25 mouse cellular contexts compared by ENCODE assay signal in genomic region chr13:98591406-98591805, GRCm38 (mm10). TPM values are rescaled to one million over a fixed set of nuclear protein-coding genes. Genes with fewer than 3 reads are reported as not detected.
DNase-seq lines count a peak whose midpoint lies in the region; ATAC-seq and TF ChIP-seq lines count a peak whose summit lies in the region.
"Had no signal": no experiment of that assay in that cellular context is flagged by ENCODE, and none has a peak within 500 bp of the region (broad histone marks: within the 10 kb centered on the region; RNA-seq: fewer than 3 reads in every experiment).

No protein-coding gene starts in this region.

- no peak overlapping the region for H3K27ac ChIP-seq in liver, postnatal 0 days (ENCODE audit: low read depth)
- H3K27ac ChIP-seq in liver, embryonic 12.5 days: no peak overlapping the region
- peak overlapping the region; percentile 50; the same call in 1 of the 2 replicates for H3K27ac ChIP-seq in intestine, postnatal 0 days (ENCODE audit: low read depth, low read length)
- H3K27ac ChIP-seq in kidney, postnatal 0 days: no peak overlapping the region
- no peak overlapping the region for H3K27ac ChIP-seq in left cerebral cortex, adult 2 months
- H3K27ac ChIP-seq: embryonic facial prominence, embryonic 15.5 days; forebrain, embryonic 10.5 days; heart, embryonic 10.5 days; hindbrain, embryonic 15.5 days; limb, embryonic 13.5 days; neural tube, embryonic 12.5 days had no signal

- H3K9me3 ChIP-seq in liver, postnatal 0 days (ENCODE audit: low read length): no peaks in the 10 kb centered on the region
- no peaks in the 10 kb centered on the region for H3K9me3 ChIP-seq in liver, embryonic 12.5 days (replicated peaks)
- H3K9me3 ChIP-seq in intestine, postnatal 0 days (ENCODE audit: control insufficient read depth): no peaks in the 10 kb centered on the region
- H3K9me3 ChIP-seq in kidney, postnatal 0 days (replicated peaks; ENCODE audit: low read length): no peaks in the 10 kb centered on the region
- H3K9me3 ChIP-seq: embryonic facial prominence, embryonic 15.5 days; forebrain, embryonic 10.5 days; heart, embryonic 10.5 days; hindbrain, embryonic 15.5 days; limb, embryonic 13.5 days; neural tube, embryonic 12.5 days had no signal

- ATAC-seq in liver, postnatal 0 days: peak; percentile 53
- ATAC-seq in liver, embryonic 12.5 days: no peak
- no peak for ATAC-seq in intestine, postnatal 0 days
- ATAC-seq in kidney, postnatal 0 days (replicated peaks; ENCODE audit: low FRiP score, low read depth): peak; percentile 33; the same call in 1 of the 2 replicates
- no peak for ATAC-seq in megakaryocyte, adult 5-6 weeks (ENCODE audit: poor library complexity, severe bottlenecking)

- DNase-seq in liver, postnatal 0 days: peak; percentile 45
- peak; percentile 73 for DNase-seq in kidney, postnatal 0 days (ENCODE audit: low spot score)
- no peak for DNase-seq in urinary bladder, postnatal 14 days (ENCODE audit: low spot score)
- DNase-seq in frontal cortex, postnatal 25 days (ENCODE audit: low spot score in 2 of 2): no peak
- no peak for DNase-seq in left cerebral cortex, adult 2 months (ENCODE audit: extremely low spot score in 1 of 2, low spot score in 2 of 2)
- DNase-seq: adrenal gland, adult 8-10 months; cerebellum, adult 11-12 months; gastrocnemius, postnatal 36 days; heart, postnatal 14 days; lung, adult 18-20 months; right cerebral cortex, postnatal 14 days; thymus, postnatal 36 days had no signal

- H3K4me1 ChIP-seq in liver, postnatal 0 days (ENCODE audit: insufficient read depth): peaks cover 8% of the 10 kb centered on the region
- peaks cover 9% of the 10 kb centered on the region; the same call in 1 of the 2 replicates for H3K4me1 ChIP-seq in liver, embryonic 12.5 days
- 0 out of 2 replicates have a peak, but pooled peaks cover 3% of the 10 kb centered on the region for H3K4me1 ChIP-seq in intestine, postnatal 0 days (replicated peaks; ENCODE audit: control insufficient read depth, insufficient read depth, low read length)
- H3K4me1 ChIP-seq in kidney, postnatal 0 days (replicated peaks; ENCODE audit: insufficient read depth, low read length): peaks cover 17% of the 10 kb centered on the region; the same call in 1 of the 2 replicates

- TF ChIP-seq CTCF in liver, postnatal 0 days (IDR thresholded peaks at IDR 0.05; ENCODE audit: low read depth): no peak
- TF ChIP-seq CTCF in intestine, postnatal 0 days (IDR thresholded peaks at IDR 0.05; ENCODE audit: low read depth): no peak
- TF ChIP-seq CTCF in kidney, postnatal 0 days (IDR thresholded peaks at IDR 0.05; ENCODE audit: low read depth): no peak
- no peak for TF ChIP-seq CTCF in left cerebral cortex, adult 2 months (IDR thresholded peaks at IDR 0.05)

- H3K27me3 ChIP-seq in liver, postnatal 0 days (ENCODE audit: insufficient read depth, low read length): peaks cover 30% of the 10 kb centered on the region
- peaks cover 37% of the 10 kb centered on the region for H3K27me3 ChIP-seq in liver, embryonic 12.5 days (replicated peaks)
- no peaks in the 10 kb centered on the region for H3K27me3 ChIP-seq in intestine, postnatal 0 days (replicated peaks; ENCODE audit: control insufficient read depth, insufficient read depth, low read length)
- H3K27me3 ChIP-seq in kidney, postnatal 0 days (ENCODE audit: insufficient read depth, low read length): 0 out of 2 replicates have a peak, but pooled peaks cover 3% of the 10 kb centered on the region

- H3K36me3 ChIP-seq in liver, postnatal 0 days (replicated peaks; ENCODE audit: insufficient read depth, low read length): no peaks in the 10 kb centered on the region
- H3K36me3 ChIP-seq in liver, embryonic 12.5 days: no peaks in the 10 kb centered on the region
- no peaks in the 10 kb centered on the region for H3K36me3 ChIP-seq in intestine, postnatal 0 days (ENCODE audit: control insufficient read depth, insufficient read depth)
- no peaks in the 10 kb centered on the region for H3K36me3 ChIP-seq in kidney, postnatal 0 days (ENCODE audit: insufficient read depth, low read length)
- H3K36me3 ChIP-seq: embryonic facial prominence, embryonic 15.5 days; forebrain, embryonic 10.5 days; heart, embryonic 10.5 days; hindbrain, embryonic 15.5 days; limb, embryonic 13.5 days; neural tube, embryonic 12.5 days had no signal

- H3K4me3 ChIP-seq in liver, postnatal 0 days (ENCODE audit: low read depth, low read length): no peak overlapping the region
- H3K4me3 ChIP-seq in liver, embryonic 12.5 days: no peak overlapping the region
- no peak overlapping the region for H3K4me3 ChIP-seq in intestine, postnatal 0 days (ENCODE audit: low read depth, low read length)
- H3K4me3 ChIP-seq in kidney, postnatal 0 days (replicated peaks; ENCODE audit: low read depth, low read length): no peak overlapping the region
- no peak overlapping the region for H3K4me3 ChIP-seq in left cerebral cortex, adult 2 months
- H3K4me3 ChIP-seq: embryonic facial prominence, embryonic 15.5 days; forebrain, embryonic 10.5 days; heart, embryonic 10.5 days; hindbrain, embryonic 15.5 days; limb, embryonic 13.5 days; neural tube, embryonic 12.5 days had no signal

- TF ChIP-seq EP300 in liver, postnatal 0 days (IDR thresholded peaks at IDR 0.05; ENCODE audit: low read depth): no peak

- H3K4me2 ChIP-seq in liver, postnatal 0 days (ENCODE audit: low read depth, low read length): no peak overlapping the region
- no peak overlapping the region for H3K4me2 ChIP-seq in liver, embryonic 12.5 days
- no peak overlapping the region for H3K4me2 ChIP-seq in intestine, postnatal 0 days (replicated peaks; ENCODE audit: low read depth)
- no peak overlapping the region for H3K4me2 ChIP-seq in kidney, postnatal 0 days (ENCODE audit: low read length)
- H3K4me2 ChIP-seq: embryonic facial prominence, embryonic 15.5 days; hindbrain, embryonic 15.5 days; limb, embryonic 13.5 days; neural tube, embryonic 12.5 days had no signal

- no peak overlapping the region for H3K9ac ChIP-seq in liver, postnatal 0 days (replicated peaks)
- H3K9ac ChIP-seq in liver, embryonic 12.5 days: no peak overlapping the region
- no peak overlapping the region for H3K9ac ChIP-seq in intestine, postnatal 0 days (ENCODE audit: low read depth, low read length)
- H3K9ac ChIP-seq in kidney, postnatal 0 days (ENCODE audit: low read depth, low read length): no peak overlapping the region
- H3K9ac ChIP-seq: embryonic facial prominence, embryonic 15.5 days; hindbrain, embryonic 15.5 days; limb, embryonic 13.5 days; neural tube, embryonic 12.5 days had no signal

- WGBS in liver, postnatal 0 days (ENCODE audit: insufficient replicate concordance): 56% methylated on average over 6 of the region's 6 CpGs
- 54% methylated on average over 6 of the region's 6 CpGs for WGBS in liver, embryonic 12.5 days (ENCODE audit: insufficient replicate concordance)
- 39% methylated on average over 6 of the region's 6 CpGs for whole genome bisulfite sequencing in intestine, postnatal 0 days
- 43% methylated on average over 6 of the region's 6 CpGs for WGBS in kidney, postnatal 0 days

- intact Hi-C loops in left cerebral cortex, adult 2 months (cut with DNase I): no loop called here

RNA-seq across cellular contexts. Expression of gene Tmem174, which starts 45.8 kb away (rescaled TPM):
- not detected in 2 replicates for polyA plus RNA-seq in liver, postnatal 0 days (2015; fragmentation: Nextera tagmentation; extraction: Ambion mirVana)
- polyA plus RNA-seq in liver, embryonic 12.5 days (2016; fragmentation: Nextera tagmentation; extraction: Ambion mirVana): not detected in 2 replicates
- 0.21 and 0.34 TPM in 2 replicates for polyA plus RNA-seq in intestine, postnatal 0 days (2015; fragmentation: Nextera tagmentation; extraction: Ambion mirVana)
- 102 and 105 TPM in 2 replicates for polyA plus RNA-seq in kidney, postnatal 0 days (2015; fragmentation: Nextera tagmentation; extraction: Ambion mirVana)
- not detected in 2 replicates for total RNA-seq in megakaryocyte, adult 5-6 weeks (2015)
- 0.11 TPM in 1 of 2 replicates, not detected in the other for total RNA-seq in megakaryocyte, adult 5-6 weeks (2017)
- total RNA-seq in left cerebral cortex, adult 2 months (2021): under 1 TPM in 1 of 2 experiments, not detected in 1; 0.14 TPM
- total RNA-seq: adrenal gland, adult 8-10 months; CH12.LX; gastrocnemius, postnatal 36 days; heart, postnatal 14 days; monocyte, adult 5-6 weeks had no signal
- polyA plus RNA-seq: brain, embryonic 14.5 days; forebrain, embryonic 10.5 days; hindbrain, embryonic 15.5 days; limb, embryonic 13.5 days; neural tube, embryonic 12.5 days; testis, adult 2 months had no signal

Comparison
In these comparisons a context has a peak if more than half of its experiments do, and no peak if none do; other contexts are left out.
1. ATAC-seq: peak in liver, postnatal 0 days (single experiment) and kidney, postnatal 0 days (single experiment); none in liver, embryonic 12.5 days (single experiment), intestine, postnatal 0 days (single experiment) and megakaryocyte, adult 5-6 weeks (single experiment).
2. DNase-seq: peak in liver, postnatal 0 days (single experiment) and kidney, postnatal 0 days (single experiment); none in urinary bladder, postnatal 14 days (single experiment), frontal cortex, postnatal 25 days (0 of 2) and left cerebral cortex, adult 2 months (0 of 2).
3. RNA of gene Tmem174, which starts 45.8 kb away (polyA plus RNA-seq): 102 to 105 TPM in kidney, postnatal 0 days; 0.21 to 0.34 TPM in intestine, postnatal 0 days, not detected in liver, postnatal 0 days and not detected in liver, embryonic 12.5 days; every median in the first group is over 10 times any median in the second.